Mouse (Mus musculus) right cerebral cortex, postnatal 10 days (tissue): ENCODE data around the gene Pbdc1.
"Not testable (repeated sequence)": the region's sequence is repeated elsewhere in the genome, so short reads cannot be mapped to it uniquely, and the experiment has no call there.

ENCODE experiments used
- DNase-seq, 2 experiments: peaks; one replicate each; pipeline ENCODE4 v3.0.0; 2021; ENCODE audit warnings: low spot score in 2 of 2

Pbdc1 gene

GRCm38 (mm10) chrX:105079615-105080092, at the start of gene Pbdc1:
Gene Pbdc1 (plus strand): TSS chrX:105079756.
- peak; percentile 94 to 98 for DNase-seq

GRCm38 (mm10) chrX:105037666-105038065, 41.9 kb upstream of the Pbdc1 start:
- DNase-seq, result no peak

GRCm38 (mm10) chrX:105064294-105064693, 15.3 kb upstream of the Pbdc1 start:
- DNase-seq, result no peak

GRCm38 (mm10) chrX:105064801-105065200, 14.8 kb upstream of the Pbdc1 start:
- DNase-seq, result no peak

GRCm38 (mm10) chrX:105069671-105070503, 9.7 kb upstream of the Pbdc1 start:
- peak; percentile 90 to 92 for DNase-seq

GRCm38 (mm10) chrX:105079151-105079550, 405 bp upstream of the Pbdc1 start:
- peak in 1 of 2 experiments; percentile 24 for DNase-seq

- no peak for DNase-seq
Observed at GRCm38 (mm10) chrX:105080096-105080495, 540 bp downstream of the Pbdc1 start.

GRCm38 (mm10) chrX:105083013-105083412, 3.5 kb downstream of the Pbdc1 start:
- DNase-seq, result not testable (repeated sequence)

GRCm38 (mm10) chrX:105104175-105104574, 24.6 kb downstream of the Pbdc1 start:
- no peak for DNase-seq

GRCm38 (mm10) chrX:105114994-105115393, 35.4 kb downstream of the Pbdc1 start:
- DNase-seq, result no peak

- peak; percentile 89 to 91 for DNase-seq
Observed at GRCm38 (mm10) chrX:105120275-105121226, 41.0 kb downstream of the Pbdc1 start, which contains the start of gene Magee1. Gene Magee1 (plus strand): TSS chrX:105120378.

- peak; percentile 84 to 89 for DNase-seq
Observed at GRCm38 (mm10) chrX:105121227-105121865, 41.8 kb downstream of the Pbdc1 start.

- peak in 1 of 2 experiments; percentile 31 for DNase-seq
Observed at GRCm38 (mm10) chrX:105124903-105125302, 45.3 kb downstream of the Pbdc1 start.

- DNase-seq, result peak in 1 of 2 experiments; percentile 20
Observed at GRCm38 (mm10) chrX:105151872-105152461, 72.4 kb downstream of the Pbdc1 start.

- DNase-seq, result not testable (repeated sequence)
Observed at GRCm38 (mm10) chrX:105165007-105165406, 85.5 kb downstream of the Pbdc1 start.
